Mouse (Mus musculus) lung, adult 2 months (tissue): ENCODE measurements around the gene Cdk2ap1.

Experiments
- CTCF ChIP-seq: fragments of 200-500 bp; IDR thresholded peaks from 2 replicates; pipeline ENCODE4 v1.5.1; 2011; ENCODE audit warnings: mild to moderate bottlenecking, low read length, control low read depth; ENCODE audit not compliant: insufficient read depth
- POLR2A ChIP-seq: fragments of 200-500 bp; IDR thresholded peaks from 2 replicates; pipeline ENCODE4 v1.6.1; 2011; ENCODE audit warnings: low read depth, mild to moderate bottlenecking, control low read depth, low read length, borderline replicate concordance; ENCODE audit errors: extremely low read depth

GRCm38 (mm10) chr5:124387932-124388331 lies 25.1 kb upstream of the Cdk2ap1 start:
- TF ChIP-seq CTCF (peak; percentile 9; the same call in 1 of the 2 replicates), POLR2A (no peak)
